ENCODE assay signal across 8 mouse cellular contexts in genomic region chr6:55396176-55396575, GRCm38 (mm10). TPM values are rescaled to one million over a fixed set of nuclear protein-coding genes. Genes with fewer than 3 reads are reported as not detected.
A peak's percentile ranks its signal among the peaks of the same experiment; 100 is the strongest.
DNase-seq lines count a peak whose midpoint lies in the region; ATAC-seq lines count a peak whose summit lies in the region.
"Had no signal": no experiment of that assay in that cellular context is flagged by ENCODE, and none has a peak within 500 bp of the region (broad histone marks: within the 10 kb centered on the region; RNA-seq: fewer than 3 reads in every experiment).

No protein-coding gene starts in this region.

- H3K36me3 ChIP-seq in intestine, embryonic 15.5 days, result no peaks in the 10 kb centered on the region

- WGBS in intestine, embryonic 15.5 days, result 26% methylated on average over 3 of the region's 3 CpGs

- H3K9ac ChIP-seq in intestine, embryonic 15.5 days, result no peak overlapping the region

- H3K9me3 ChIP-seq in intestine, embryonic 15.5 days, result no peaks in the 10 kb centered on the region

- H3K4me1 ChIP-seq in intestine, embryonic 15.5 days (replicated peaks), result peaks cover 12% of the 10 kb centered on the region

- peak overlapping the region; percentile 69 for H3K27ac ChIP-seq in intestine, embryonic 15.5 days

- DNase-seq in MN1 (ENCODE audit: low spot score) (peak; percentile 70), adipocyte (ENCODE audit: low spot score) (peak; percentile 49)
- DNase-seq in left cerebral cortex, postnatal 4 days, result peak; percentile 48
- DNase-seq in right cerebral cortex, postnatal 36 days (ENCODE audit: low spot score in 2 of 2), result peak; percentile 50 to 54
- DNase-seq in urinary bladder, postnatal 10 days (ENCODE audit: low spot score), result no peak

- intact Hi-C loops in left cerebral cortex, postnatal 4 days (cut with DNase I), result no loop called here

- H3K4me3 ChIP-seq in intestine, embryonic 15.5 days (replicated peaks), result no peak overlapping the region

- peak overlapping the region; percentile 20 for H3K4me2 ChIP-seq in intestine, embryonic 15.5 days (replicated peaks)

- H3K27me3 ChIP-seq in intestine, embryonic 15.5 days (replicated peaks), result no peaks in the 10 kb centered on the region

- peak; percentile 53 for ATAC-seq in frontal cortex, adult (ENCODE audit: low TSS enrichment)
- ATAC-seq in intestine, embryonic 15.5 days, result peak; percentile 89

RNA-seq across cellular contexts. Expression of gene Ghrhr, which starts 20.1 kb away (rescaled TPM):
- 0.23 and 0.34 TPM in 2 replicates for polyA plus RNA-seq in intestine, embryonic 15.5 days (2015; fragmentation: Nextera tagmentation; extraction: Ambion mirVana)
- not detected for total RNA-seq in left cerebral cortex, postnatal 4 days (2021)
- polyA plus RNA-seq: spleen, adult 2 months had no signal

RNA-seq across cellular contexts. Expression of gene Adcyap1r1, which starts 55.6 kb away (rescaled TPM):
- 5.2 and 5.4 TPM in 2 replicates for polyA plus RNA-seq in intestine, embryonic 15.5 days (2015; fragmentation: Nextera tagmentation; extraction: Ambion mirVana)
- total RNA-seq in left cerebral cortex, postnatal 4 days (2021), result 100 to 1,000 TPM; 112 to 131 TPM

RNA-seq across cellular contexts. Expression of gene Aqp1, which starts 59.9 kb away (rescaled TPM):
- polyA plus RNA-seq in intestine, embryonic 15.5 days (2015; fragmentation: Nextera tagmentation; extraction: Ambion mirVana), result 16.4 and 20.0 TPM in 2 replicates
- total RNA-seq in left cerebral cortex, postnatal 4 days (2021), result 1 to 10 TPM; 2.0 to 2.2 TPM
